Mouse (Mus musculus): Measurements from ENCODE around the gene Adam17. TPM values are rescaled to one million over a fixed set of nuclear protein-coding genes. Genes with fewer than 3 reads are reported as not detected.

Adam17 gene
- polyA plus RNA-seq, 1 experiment from 2014 or later: 40.2 TPM

DNA sequence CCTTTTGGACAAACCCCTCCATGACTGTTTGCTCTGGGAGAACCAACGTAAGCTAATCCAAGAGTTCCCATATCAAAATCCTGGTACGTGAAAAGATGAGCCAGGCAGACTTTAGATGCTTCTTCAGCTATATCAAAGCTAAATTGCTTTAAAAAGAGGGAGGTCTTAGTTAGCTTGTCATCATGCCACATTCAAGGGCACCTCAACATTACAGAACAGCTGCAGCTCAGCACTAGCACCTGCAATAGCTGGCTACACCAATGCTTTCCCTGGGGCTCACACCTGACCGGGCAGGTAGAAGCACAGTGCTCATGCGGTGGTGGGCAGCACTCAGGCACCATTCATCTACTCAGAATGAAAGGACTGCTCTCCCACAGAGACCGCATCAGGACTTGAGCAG is 32.8 kb downstream of the Adam17 start:
- Histone ChIP-seq H3K27me3 (no peaks in the 10 kb centered on the region), H3K4me3 (no peak overlapping the region), H3K4me2 (no peak overlapping the region), H3K9me3 (no peaks in the 10 kb centered on the region), H3K27ac (no peak overlapping the region), H3K9ac (no peak overlapping the region), H3K36me3 (peaks cover 59% of the 10 kb centered on the region), H3K4me1 (no peaks in the 10 kb centered on the region)
- no peak for ATAC-seq (ENCODE audit: insufficient number of reproducible peaks, low FRiP score, low TSS enrichment, low read depth)
- WGBS: 95% methylated on average over 5 of the region's 5 CpGs

DNA sequence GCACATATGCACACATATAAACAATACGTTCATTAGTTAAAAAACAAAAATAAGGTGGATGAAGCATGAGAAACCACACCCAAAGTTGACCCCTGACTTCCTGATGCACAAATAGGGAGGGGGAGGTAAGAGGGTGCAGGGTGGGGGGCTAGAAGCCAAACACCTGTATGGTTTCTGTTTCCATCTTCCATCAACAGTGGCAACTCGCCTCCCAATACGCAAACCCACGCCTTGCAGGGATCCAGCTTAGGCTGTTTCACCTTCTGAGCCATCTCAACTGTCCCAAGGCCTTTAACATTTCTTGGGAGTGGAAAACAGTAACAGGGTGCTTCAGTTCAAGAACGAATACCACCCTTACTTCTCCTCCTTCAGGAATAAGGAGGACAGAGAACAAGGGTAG is 36.3 kb downstream of the Adam17 start:
- Histone ChIP-seq H3K9me3 (no peaks in the 10 kb centered on the region), H3K9ac (no peak overlapping the region), H3K4me1 (no peaks in the 10 kb centered on the region), H3K4me3 (no peak overlapping the region), H3K27ac (no peak overlapping the region), H3K27me3 (no peaks in the 10 kb centered on the region), H3K4me2 (no peak overlapping the region), H3K36me3 (peaks cover 76% of the 10 kb centered on the region)
- WGBS: 94% methylated on average over 5 of the region's 5 CpGs
- no peak for ATAC-seq (ENCODE audit: insufficient number of reproducible peaks, low FRiP score, low TSS enrichment, low read depth)

DNA sequence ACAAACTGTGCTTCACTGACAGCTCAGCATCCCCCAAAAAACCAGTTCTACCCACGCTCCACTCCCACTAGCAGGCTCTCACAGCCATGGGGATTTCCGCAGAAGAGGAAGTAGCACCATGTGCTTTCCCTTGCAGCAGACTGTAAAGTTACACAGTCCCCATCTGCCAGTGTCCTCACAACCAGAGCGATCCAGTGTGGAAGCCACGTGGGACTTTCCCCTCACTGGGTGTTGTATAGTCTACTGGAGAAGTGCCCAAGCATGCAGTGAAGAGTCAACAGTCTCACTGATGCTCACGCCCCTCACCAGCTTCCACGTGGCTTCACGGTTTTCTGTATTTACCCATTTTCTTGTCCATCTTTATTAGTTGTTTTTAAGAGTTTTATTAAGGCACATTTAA is 37.6 kb downstream of the Adam17 start:
- Histone ChIP-seq H3K27ac (no peak overlapping the region), H3K4me2 (no peak overlapping the region), H3K4me1 (no peaks in the 10 kb centered on the region), H3K4me3 (no peak overlapping the region), H3K27me3 (no peaks in the 10 kb centered on the region), H3K36me3 (peaks cover 80% of the 10 kb centered on the region), H3K9me3 (no peaks in the 10 kb centered on the region), H3K9ac (no peak overlapping the region)
- no peak for ATAC-seq (ENCODE audit: insufficient number of reproducible peaks, low FRiP score, low TSS enrichment, low read depth)
- WGBS: 78% methylated on average over 7 of the region's 7 CpGs

DNA sequence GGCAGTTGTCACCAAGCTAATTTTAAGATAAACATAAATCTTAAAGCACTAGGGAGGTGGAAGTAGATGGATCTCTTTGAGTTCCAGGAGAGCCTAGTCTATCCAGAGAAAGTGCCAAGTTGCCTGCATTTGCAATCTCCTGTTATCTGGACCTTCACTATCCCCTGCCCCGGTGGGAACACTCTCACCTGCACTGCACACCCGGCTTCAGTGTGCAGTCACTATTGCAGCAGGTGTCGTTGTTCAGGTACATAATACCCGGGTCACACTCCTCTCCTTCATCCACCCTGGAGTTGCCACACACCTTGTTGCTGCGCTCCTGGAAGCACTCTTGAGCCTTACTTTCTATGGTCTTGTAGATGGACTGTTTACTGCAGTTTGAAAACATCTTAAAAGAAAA is 39.7 kb downstream of the Adam17 start:
- WGBS: 94% methylated on average over 5 of the region's 5 CpGs
- Histone ChIP-seq H3K4me1 (no peaks in the 10 kb centered on the region), H3K27me3 (no peaks in the 10 kb centered on the region), H3K9ac (no peak overlapping the region), H3K27ac (no peak overlapping the region), H3K4me3 (no peak overlapping the region), H3K4me2 (no peak overlapping the region), H3K9me3 (no peaks in the 10 kb centered on the region), H3K36me3 (peaks cover 80% of the 10 kb centered on the region)
- no peak for ATAC-seq (ENCODE audit: insufficient number of reproducible peaks, low FRiP score, low TSS enrichment, low read depth)

DNA sequence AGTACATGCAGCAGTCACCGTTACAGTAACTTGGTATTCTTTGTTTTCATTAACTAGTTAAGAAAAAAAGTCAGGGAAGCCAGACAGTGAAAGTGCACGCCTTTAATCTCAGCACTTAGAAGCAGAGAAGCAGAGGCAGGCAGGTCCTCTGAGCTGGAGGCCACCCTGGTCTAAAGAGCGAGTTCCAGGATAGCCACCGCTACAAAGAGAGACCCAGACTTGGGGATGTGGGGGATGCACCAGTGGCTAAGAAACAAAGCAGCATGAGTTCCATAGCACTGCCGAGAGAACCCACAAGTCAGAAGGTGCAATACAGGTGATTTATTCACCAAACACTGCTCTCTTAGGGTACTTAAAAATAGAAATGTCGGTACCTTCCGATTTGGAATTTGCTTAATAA is 40.4 kb downstream of the Adam17 start:
- no peaks in the 10 kb centered on the region for H3K27me3 ChIP-seq

DNA sequence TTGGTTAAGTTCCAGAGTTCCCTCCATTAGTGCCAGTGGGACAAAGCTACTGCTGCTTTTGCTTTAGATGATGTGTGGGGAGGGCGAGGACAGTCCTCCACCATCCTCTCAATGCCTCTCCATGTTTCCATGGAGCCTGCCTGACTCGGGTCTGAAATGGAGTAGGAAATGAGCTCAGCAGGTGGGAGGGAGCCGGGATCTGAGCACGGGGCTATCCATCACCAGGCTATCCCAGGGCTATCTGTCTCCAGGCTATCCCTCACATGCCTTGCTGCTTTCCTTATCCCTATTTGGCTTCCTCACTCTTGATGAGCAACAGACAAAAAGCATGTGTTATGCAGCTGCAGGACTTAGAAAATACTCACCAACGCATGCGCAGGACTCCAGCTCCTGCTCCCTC is 41.7 kb downstream of the Adam17 start:
- Histone ChIP-seq H3K9me3 (no peaks in the 10 kb centered on the region), H3K36me3 (peaks cover 90% of the 10 kb centered on the region), H3K4me2 (no peak overlapping the region), H3K27ac (no peak overlapping the region), H3K27me3 (no peaks in the 10 kb centered on the region), H3K4me1 (no peaks in the 10 kb centered on the region), H3K9ac (no peak overlapping the region), H3K4me3 (no peak overlapping the region)
- WGBS: 76% methylated on average over 6 of the region's 6 CpGs
- ATAC-seq (ENCODE audit: insufficient number of reproducible peaks, low FRiP score, low TSS enrichment, low read depth): no peak

More for the DNA sequence above, 40.4 kb downstream of the Adam17 start:
- no peaks in the 10 kb centered on the region for H3K4me1 ChIP-seq
- H3K27ac ChIP-seq: no peak overlapping the region
- no peak overlapping the region for H3K4me3 ChIP-seq
- no peaks in the 10 kb centered on the region for H3K9me3 ChIP-seq
- H3K4me2 ChIP-seq: no peak overlapping the region
- no peak overlapping the region for H3K9ac ChIP-seq
- no peak for ATAC-seq (ENCODE audit: insufficient number of reproducible peaks, low FRiP score, low TSS enrichment, low read depth)
- H3K36me3 ChIP-seq: peaks cover 86% of the 10 kb centered on the region
- 93% methylated on average over 7 of the region's 7 CpGs for WGBS

DNA sequence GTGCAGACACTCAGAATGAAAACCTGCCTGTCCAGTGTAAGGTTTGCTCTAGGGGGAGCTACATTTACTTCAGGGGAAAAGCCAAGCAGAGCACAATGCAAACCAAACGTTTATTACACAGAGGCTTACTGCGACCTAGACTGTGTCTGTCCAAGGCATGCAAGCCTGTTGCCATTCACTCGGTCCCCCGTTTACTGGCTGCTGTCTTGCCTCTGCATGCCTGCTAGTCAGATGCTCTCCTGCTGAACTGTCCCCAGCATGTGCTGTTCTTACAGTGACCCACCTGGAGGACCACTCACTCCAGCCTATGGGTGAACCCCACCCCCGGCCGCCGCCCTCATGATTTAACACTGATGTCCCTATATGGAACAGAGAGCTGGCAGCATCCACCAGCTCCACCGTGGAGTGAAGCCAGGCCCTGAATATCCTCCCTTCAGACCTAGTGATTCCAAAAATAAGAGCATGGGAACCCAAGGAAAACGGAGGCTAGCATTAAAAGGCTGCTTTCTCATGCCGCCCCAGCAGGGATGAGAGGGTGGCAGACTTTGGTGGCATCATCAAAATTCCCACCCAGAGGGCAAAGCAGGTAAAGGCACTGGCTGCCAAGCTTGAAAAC is 42.4 kb downstream of the Adam17 start:
- peaks cover 91% of the 10 kb centered on the region for H3K36me3 ChIP-seq
- WGBS: 86% methylated on average over 10 of the region's 10 CpGs
- no peak overlapping the region for H3K9ac ChIP-seq
- H3K9me3 ChIP-seq: no peaks in the 10 kb centered on the region
- H3K4me2 ChIP-seq: no peak overlapping the region
- no peak overlapping the region for H3K4me3 ChIP-seq
- no peaks in the 10 kb centered on the region for H3K27me3 ChIP-seq
- H3K27ac ChIP-seq: no peak overlapping the region
- ATAC-seq (ENCODE audit: insufficient number of reproducible peaks, low FRiP score, low TSS enrichment, low read depth): no peak
- H3K4me1 ChIP-seq: no peaks in the 10 kb centered on the region

DNA sequence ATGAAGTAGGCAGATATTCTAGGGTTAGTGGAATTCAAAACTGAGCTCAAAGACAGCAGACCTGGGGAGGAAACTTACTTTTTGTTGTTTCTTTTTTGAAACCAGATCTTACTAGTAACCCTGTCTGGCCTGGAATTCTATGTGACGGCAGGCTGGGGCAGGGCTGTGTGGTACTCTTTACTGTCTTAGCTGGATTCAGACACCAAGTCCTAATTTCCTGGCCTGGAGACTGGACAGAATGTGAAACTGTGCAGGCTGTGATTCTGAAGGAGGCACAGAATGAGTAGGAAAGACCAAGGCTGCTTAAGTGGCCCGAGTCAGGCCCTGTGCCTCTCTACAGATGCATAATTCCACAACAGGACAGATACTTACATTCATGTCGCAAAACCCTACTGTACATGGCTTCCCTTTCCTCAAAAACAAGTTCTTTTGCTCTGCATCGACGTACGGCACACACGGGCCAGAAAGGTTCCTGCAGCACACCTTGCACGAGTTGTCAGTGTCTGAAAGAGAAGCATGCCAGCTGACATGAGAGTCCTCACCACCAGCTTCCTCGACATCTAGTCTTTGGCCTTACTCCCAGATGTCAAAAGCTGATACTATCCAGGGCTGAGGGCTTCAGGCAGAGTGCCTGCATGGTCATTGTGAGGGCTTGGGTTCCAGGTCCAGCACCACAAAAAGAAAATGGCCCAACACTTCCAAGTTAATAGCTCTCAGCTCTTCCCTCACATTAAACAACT is 43.6 kb downstream of the Adam17 start:
- Histone ChIP-seq H3K36me3 (peaks cover 90% of the 10 kb centered on the region), H3K27me3 (no peaks in the 10 kb centered on the region), H3K9ac (no peak overlapping the region), H3K4me3 (no peak overlapping the region), H3K27ac (no peak overlapping the region), H3K9me3 (no peaks in the 10 kb centered on the region), H3K4me2 (no peak overlapping the region), H3K4me1 (no peaks in the 10 kb centered on the region)
- no peak for ATAC-seq (ENCODE audit: insufficient number of reproducible peaks, low FRiP score, low TSS enrichment, low read depth)
- 90% methylated on average over 9 of the region's 9 CpGs for WGBS

DNA sequence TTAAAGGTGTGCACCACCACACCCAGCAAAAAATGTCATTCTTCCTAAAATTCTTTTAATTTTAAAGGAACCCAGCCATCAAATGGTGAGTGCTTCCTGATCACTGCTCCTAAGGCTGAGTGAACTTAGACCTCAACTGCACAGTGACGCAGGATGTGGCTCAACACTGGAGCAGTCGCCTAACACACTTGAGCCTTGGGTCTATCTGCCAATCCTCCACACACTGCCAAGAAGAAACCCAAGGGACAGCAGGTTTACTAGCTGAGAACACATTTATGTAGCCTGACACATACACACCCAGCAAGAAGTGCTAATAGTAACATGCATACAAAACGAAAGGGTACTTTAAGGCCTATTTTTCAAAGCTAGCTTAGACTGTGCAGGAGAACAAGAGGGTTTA is 47.1 kb downstream of the Adam17 start:
- H3K9me3 ChIP-seq: no peaks in the 10 kb centered on the region
- no peak overlapping the region for H3K27ac ChIP-seq
- no peak overlapping the region for H3K4me3 ChIP-seq
- ATAC-seq (ENCODE audit: insufficient number of reproducible peaks, low FRiP score, low TSS enrichment, low read depth): no peak
- 69% methylated on average over 3 of the region's 3 CpGs for WGBS
- peaks cover 86% of the 10 kb centered on the region for H3K36me3 ChIP-seq
- H3K4me1 ChIP-seq: no peaks in the 10 kb centered on the region
- no peak overlapping the region for H3K4me2 ChIP-seq
- H3K9ac ChIP-seq: no peak overlapping the region
- no peaks in the 10 kb centered on the region for H3K27me3 ChIP-seq

DNA sequence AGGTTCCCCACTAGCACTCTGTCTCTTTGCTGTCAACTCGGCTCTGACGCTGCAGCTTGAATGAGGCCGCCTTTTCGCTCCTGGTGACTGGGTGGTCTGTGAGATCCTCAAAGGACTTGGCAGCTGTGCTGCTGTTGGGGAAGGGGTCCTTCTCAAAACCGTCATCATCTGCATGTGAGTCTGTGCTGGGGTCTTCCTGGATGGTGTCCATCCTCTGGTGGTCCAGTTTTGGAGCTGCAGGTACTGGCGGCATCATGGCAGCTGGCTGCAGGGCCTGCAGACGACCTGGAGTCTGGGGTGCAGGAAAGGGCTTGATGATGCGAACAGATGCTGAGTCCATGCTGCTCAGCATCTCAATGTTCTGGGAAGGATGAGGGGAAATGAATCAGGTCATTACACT is 48.2 kb downstream of the Adam17 start:
- Histone ChIP-seq H3K9ac (no peak overlapping the region), H3K27me3 (no peaks in the 10 kb centered on the region), H3K4me2 (no peak overlapping the region), H3K27ac (no peak overlapping the region), H3K4me1 (no peaks in the 10 kb centered on the region), H3K9me3 (no peaks in the 10 kb centered on the region), H3K36me3 (peaks cover 86% of the 10 kb centered on the region), H3K4me3 (no peak overlapping the region)
- WGBS: 89% methylated on average over 8 of the region's 8 CpGs
- no peak for ATAC-seq (ENCODE audit: insufficient number of reproducible peaks, low FRiP score, low TSS enrichment, low read depth)

DNA sequence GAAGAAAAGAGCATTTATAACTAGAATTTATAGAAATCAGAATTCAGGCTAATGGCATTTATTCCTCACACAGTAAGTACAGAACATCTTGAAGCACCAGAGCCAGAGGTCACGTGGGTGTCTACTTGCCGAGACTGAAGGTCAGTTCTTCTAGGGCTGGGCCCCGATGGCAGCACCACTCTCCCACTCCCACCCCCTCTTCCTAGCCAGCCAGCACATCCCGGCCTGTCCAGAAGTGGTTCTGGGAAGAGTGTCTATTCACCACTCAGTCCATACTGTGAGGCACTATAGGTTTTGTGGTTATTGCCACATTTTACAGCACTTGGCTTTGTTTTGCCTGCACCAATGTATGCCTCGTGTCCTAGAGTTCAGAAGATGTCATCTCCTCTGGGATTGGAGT is 49.3 kb downstream of the Adam17 start:
- WGBS: 83% methylated on average over 5 of the region's 5 CpGs

DNA sequence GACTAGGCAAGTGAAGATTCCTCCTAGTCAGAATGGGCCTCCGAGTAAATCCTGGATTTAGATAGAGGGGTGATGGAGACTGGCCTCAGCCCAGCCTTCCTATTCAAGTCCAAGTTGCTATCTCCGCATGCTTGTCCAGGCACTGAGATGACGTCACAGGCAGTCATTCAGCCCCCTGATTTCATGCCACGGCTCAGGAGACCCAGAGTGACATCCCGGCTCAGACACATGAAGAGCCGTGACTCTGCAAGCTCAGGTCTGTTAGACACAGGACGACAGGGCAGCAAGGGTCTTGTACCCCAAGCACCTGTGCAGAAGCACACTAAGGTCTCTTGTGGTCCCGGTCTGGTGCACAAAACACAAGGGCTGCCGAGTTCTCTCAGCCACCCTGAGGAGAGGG is 50.6 kb downstream of the Adam17 start:
- WGBS: 88% methylated on average over 9 of the region's 9 CpGs
- no peak for ATAC-seq (ENCODE audit: insufficient number of reproducible peaks, low FRiP score, low TSS enrichment, low read depth)

More for the DNA sequence above, 49.3 kb downstream of the Adam17 start:
- Histone ChIP-seq H3K27me3 (no peaks in the 10 kb centered on the region), H3K4me1 (no peaks in the 10 kb centered on the region), H3K9me3 (no peaks in the 10 kb centered on the region), H3K9ac (no peak overlapping the region), H3K4me2 (no peak overlapping the region), H3K4me3 (no peak overlapping the region), H3K27ac (no peak overlapping the region), H3K36me3 (peaks cover 85% of the 10 kb centered on the region)
- ATAC-seq (ENCODE audit: insufficient number of reproducible peaks, low FRiP score, low TSS enrichment, low read depth): no peak

More for the DNA sequence above, 50.6 kb downstream of the Adam17 start:
- Histone ChIP-seq H3K9me3 (no peaks in the 10 kb centered on the region), H3K36me3 (peaks cover 74% of the 10 kb centered on the region), H3K27me3 (no peaks in the 10 kb centered on the region), H3K9ac (no peak overlapping the region), H3K27ac (no peak overlapping the region), H3K4me3 (no peak overlapping the region), H3K4me2 (no peak overlapping the region), H3K4me1 (no peaks in the 10 kb centered on the region)
